25 mouse cellular contexts compared by ENCODE assay signal in the genomic region with DNA sequence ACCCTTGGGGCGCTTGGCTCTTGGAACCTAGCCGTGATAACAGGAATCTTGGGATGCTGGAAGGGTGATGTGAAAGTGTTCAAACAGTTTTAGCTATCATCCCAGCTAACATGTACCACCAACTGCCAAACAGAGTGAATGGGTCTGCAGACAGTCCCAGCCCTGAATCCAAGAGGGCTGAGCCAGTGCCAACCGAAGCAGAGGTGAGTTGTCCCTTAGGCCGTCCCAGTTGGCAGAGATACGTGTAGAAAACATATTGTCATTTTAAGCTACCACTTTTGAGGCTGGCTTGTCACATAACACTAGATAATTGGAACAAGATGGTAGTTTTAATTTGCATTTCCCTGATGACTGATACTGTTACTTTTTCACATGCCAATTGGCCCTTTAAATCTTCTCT. TPM values are rescaled to one million over a fixed set of nuclear protein-coding genes. Genes with fewer than 3 reads are reported as not detected.
"Had no signal": no experiment of that assay in that cellular context is flagged by ENCODE, and none has a peak within 500 bp of the region (broad histone marks: within the 10 kb centered on the region; RNA-seq: fewer than 3 reads in every experiment).

No protein-coding gene starts in this region.

- ATAC-seq: midbrain, embryonic 16.5 days had no signal

- H3K4me2 ChIP-seq: lung, embryonic 14.5 days; midbrain, embryonic 12.5 days; neural tube, embryonic 13.5 days; neural tube, embryonic 15.5 days had no signal

- H3K9ac ChIP-seq: lung, embryonic 14.5 days; midbrain, embryonic 12.5 days; neural tube, embryonic 13.5 days; neural tube, embryonic 15.5 days had no signal

- H3K4me3 ChIP-seq: midbrain, embryonic 10.5 days; midbrain, embryonic 12.5 days; myocyte; neural tube, embryonic 13.5 days; neural tube, embryonic 15.5 days had no signal

- H3K9me3 ChIP-seq: midbrain, embryonic 10.5 days; neural tube, embryonic 13.5 days; neural tube, embryonic 15.5 days had no signal

- DNase-seq: lung, adult 18-20 months; lung, embryonic 14.5 days; lung, postnatal 10 days; lung, postnatal 4 days; midbrain, embryonic 14.5 days; retina, postnatal 1 day; right cerebral cortex, adult 18-20 months; right cerebral cortex, postnatal 25 days; right cerebral cortex, postnatal 4 days; spleen, adult 18-20 months; thymus, adult 18-20 months; thymus, postnatal 25 days; thymus, postnatal 4 days had no signal

- H3K27ac ChIP-seq: midbrain, embryonic 10.5 days; midbrain, embryonic 12.5 days; neural tube, embryonic 13.5 days; neural tube, embryonic 15.5 days had no signal

- H3K4me1 ChIP-seq: midbrain, embryonic 10.5 days; midbrain, embryonic 12.5 days; neural tube, embryonic 13.5 days; neural tube, embryonic 15.5 days had no signal

- H3K27me3 ChIP-seq: midbrain, embryonic 12.5 days; neural tube, embryonic 13.5 days; neural tube, embryonic 15.5 days had no signal

RNA-seq across cellular contexts. Expression of gene Gm17304, which starts 18.2 kb away (rescaled TPM):
- polyA plus RNA-seq: lung, embryonic 14.5 days; lung, embryonic 16.5 days; midbrain, embryonic 10.5 days; midbrain, embryonic 12.5 days; midbrain, embryonic 14.5 days; midbrain, embryonic 16.5 days; myocyte; neural tube, embryonic 11.5 days; neural tube, embryonic 13.5 days; neural tube, embryonic 15.5 days; small intestine, adult 2 months; stomach, embryonic 14.5 days; stomach, embryonic 16.5 days; urinary bladder, adult 2 months had no signal
